Mouse (Mus musculus): ENCODE results near the gene Mrtfa.

Mrtfa gene

GRCm38 (mm10) chr15:81031611-81032010 lies 158.9 kb downstream of the Mrtfa start:
- DNase-seq (ENCODE audit: low spot score in 2 of 2): no peak

DNA sequence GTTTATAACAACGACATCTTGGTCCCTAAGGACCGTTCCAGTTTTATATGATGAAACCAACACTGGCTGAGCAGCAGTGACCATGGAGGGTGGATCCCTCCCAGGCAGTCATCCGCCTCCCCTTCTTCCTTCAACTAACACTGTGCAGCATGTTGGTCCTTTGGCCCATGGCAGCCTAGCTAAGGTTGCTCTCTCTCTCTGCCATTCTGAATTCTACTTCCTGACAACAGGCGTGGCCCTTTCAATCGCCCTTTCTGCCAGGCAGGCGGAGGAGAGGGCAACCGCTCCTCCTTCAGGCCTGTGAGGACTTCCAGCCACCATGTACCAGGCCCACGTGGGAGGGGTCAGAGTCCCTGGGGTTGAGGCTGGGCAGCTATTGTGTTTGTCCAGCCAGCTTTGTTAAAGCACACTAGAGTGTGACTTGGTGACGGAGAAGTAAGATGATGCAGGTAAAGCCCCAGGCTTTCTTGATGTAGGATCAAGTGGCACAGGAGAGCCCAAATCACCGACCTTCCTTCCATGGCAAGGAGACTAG lies 159.6 kb downstream of the Mrtfa start:
- no peak for DNase-seq (ENCODE audit: low spot score in 2 of 2)

DNA sequence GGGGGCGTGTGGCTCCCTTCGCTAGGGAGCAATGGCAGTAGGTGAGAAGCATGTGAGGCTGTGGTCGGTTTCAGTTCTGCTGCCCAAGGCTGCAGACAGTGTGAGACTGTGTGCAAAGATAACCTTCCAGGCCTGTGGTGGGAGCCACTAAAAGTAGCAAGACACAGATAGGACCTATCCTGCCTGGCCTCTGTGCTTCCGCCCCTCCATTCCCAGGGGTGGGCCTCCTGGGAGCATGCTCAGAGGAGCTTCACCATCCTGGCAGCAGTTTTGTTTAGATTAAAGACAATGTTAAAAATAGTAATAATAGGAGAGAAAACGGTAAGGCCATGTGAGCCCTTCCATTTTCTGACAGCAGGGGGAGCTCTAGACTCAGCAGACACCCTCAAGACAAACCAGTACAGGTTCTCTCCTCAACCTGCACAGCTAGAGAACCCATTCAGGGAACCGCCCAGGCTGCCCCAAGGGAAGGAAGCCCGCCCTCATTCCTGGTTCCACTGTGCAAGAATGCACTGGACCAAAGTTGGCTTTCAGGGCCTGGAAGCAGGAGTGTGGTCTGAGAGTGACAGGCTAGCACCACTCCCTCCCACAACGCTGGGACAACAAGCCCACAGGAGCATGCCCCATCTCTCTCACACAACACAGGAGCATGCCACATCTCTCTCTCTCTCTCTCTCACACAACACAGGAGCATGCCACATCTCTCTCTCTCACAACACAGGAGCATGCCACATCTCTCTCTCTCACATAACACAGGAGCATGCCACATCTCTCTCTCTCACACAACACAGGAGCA lies 163.0 kb downstream of the Mrtfa start:
- DNase-seq (ENCODE audit: low spot score in 2 of 2): peak; percentile 64 to 76

- DNase-seq (ENCODE audit: low spot score in 2 of 2): no peak
Observed at GRCm38 (mm10) chr15:81026901-81027300, 163.7 kb downstream of the Mrtfa start.

DNA sequence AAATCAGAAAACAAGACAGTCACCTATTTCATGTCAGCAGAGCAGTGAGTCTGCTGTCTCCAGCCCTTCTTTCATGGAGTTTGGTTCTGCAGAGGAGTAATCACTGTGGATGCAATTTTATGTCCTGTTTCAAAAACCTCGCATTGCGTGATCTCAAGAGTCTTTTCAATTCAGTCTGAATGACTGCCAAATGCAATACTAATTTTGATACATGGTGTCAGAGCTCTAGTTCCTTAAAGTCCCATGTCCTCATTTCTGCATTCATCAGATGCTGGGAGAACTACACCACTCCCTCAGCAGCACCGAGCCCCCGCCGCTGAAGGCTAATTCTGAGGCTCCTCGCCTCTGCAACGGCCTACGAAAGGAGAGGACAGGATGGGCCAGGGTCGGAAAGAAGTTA lies 166.7 kb downstream of the Mrtfa start:
- DNase-seq (ENCODE audit: low spot score in 2 of 2): no peak

- DNase-seq (ENCODE audit: low spot score in 2 of 2): no peak
Observed at GRCm38 (mm10) chr15:81022437-81022836, 168.1 kb downstream of the Mrtfa start.

DNA sequence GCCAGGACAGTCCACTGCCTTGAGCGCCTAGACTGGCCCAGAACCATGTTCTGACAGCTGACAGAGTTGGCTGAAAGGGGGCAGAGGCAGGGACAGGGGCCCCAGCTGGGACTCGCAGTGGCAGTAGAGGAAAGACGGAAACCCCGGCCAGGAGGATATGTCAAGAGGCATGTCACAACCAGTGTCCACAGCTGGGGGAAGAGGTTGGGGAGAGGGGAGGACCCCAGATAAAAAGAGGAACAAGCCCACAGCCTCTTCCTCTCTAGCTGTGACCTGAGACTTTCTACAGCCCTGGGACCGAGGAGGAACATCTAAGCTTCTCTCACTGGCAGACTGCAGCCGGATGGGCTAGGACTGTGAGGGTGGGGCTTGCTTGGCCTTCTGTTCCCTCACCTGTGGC lies 169.2 kb downstream of the Mrtfa start:
- peak; percentile 80 to 82 for DNase-seq (ENCODE audit: low spot score in 2 of 2)

DNA sequence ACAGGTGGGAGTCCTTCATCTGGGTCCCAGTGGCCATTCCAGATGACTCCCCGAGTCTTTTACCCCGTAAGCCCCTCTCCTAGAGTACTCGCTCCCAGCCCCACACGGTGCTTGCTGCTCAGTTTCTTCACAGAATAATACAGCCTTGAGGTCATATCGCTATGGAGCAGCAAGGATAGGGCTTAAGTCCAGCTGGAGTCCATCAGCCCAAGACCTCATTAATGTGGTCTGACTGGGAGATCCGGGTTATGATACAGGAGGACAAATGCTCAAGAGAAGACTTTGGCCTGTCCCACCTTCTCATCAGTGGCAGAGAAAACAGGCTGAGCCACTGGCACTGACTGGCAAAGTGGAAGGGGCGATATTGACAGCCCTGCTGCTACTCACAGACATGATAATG lies 173.2 kb downstream of the Mrtfa start:
- DNase-seq (ENCODE audit: low spot score in 2 of 2): no peak

GRCm38 (mm10) chr15:81016488-81016887 lies 174.1 kb downstream of the Mrtfa start:
- DNase-seq (ENCODE audit: low spot score in 2 of 2): no peak

GRCm38 (mm10) chr15:81015068-81015744 lies 175.4 kb downstream of the Mrtfa start:
- DNase-seq (ENCODE audit: low spot score in 2 of 2): no peak

DNA sequence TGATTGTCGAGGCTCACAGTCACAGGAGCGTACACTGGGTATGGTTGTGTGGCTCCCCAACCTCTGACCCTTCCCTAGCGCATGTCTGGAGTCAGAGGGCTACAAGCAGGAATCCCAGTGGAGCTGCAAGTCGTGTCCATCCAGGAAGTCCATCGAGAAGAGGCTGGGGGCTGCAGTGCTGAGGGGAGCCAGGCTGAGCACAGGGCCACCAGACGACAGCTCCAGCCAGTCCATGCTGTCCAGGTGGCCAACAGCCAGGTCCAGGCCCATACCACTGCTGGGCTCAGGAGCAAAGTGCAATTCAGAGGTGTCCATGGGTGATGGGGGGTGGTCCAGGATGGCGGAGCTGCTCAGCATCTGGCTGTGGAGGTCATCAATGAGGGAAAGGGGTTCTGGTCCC lies 177.4 kb downstream of the Mrtfa start:
- DNase-seq (ENCODE audit: low spot score in 2 of 2): no peak

DNA sequence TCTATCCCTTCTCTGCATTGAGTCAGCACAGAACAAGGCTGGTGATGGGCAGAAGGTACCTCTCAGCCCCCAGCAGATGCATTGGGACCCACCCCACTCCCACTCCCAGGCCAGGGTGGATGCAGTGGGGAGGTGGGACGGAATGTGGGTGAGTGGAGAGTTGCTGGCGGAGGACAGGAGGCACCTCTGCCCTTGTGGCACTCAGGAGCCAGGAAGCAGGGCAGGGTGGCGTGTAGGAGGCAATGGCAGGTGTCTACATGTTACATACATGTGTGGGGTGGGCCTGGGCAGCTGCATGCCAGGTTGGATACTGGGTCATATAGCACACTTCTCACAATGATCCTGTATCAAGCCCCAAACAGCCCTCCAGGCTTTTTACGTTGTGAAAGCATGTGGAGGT lies 178.2 kb downstream of the Mrtfa start:
- DNase-seq (ENCODE audit: low spot score in 2 of 2): no peak

DNA sequence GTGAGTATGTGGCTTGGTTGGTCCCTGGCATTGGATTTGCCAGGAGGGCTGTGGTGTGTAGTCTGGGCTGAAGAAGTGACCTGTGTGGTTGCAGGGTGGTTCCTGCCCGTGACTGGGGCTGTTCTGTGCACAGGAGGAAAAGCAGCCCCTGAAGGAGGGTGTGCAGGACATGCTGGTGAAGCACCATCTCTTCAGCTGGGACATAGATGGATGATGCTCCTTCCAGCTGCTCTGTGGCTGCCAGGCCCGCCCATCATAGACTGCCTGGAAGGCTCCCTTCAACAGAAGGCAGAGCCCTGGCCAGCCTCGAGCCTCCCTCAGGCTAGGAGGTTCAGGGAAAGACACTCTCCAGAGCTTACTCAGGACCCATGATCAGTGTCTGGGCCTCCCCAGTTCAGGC lies 179.0 kb downstream of the Mrtfa start:
- DNase-seq (ENCODE audit: low spot score in 2 of 2): no peak

DNA sequence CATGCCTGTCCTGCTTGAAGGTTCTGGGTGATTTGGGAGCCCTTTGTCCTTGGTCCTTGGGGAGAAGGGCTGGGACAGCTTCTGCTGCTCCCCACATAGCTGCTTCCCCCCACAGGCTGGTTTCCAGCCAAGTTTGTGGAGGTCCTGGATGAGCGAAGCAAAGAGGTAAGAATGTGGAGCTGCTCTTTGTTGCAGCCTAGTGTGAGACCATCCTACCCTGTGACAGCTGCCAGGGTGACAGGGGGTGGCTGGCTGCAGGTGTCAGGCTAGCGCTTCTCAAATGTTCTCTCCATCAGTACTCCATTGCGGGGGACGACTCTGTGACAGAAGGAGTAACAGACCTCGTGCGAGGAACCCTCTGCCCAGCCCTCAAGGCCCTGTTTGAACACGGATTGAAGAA lies 180.4 kb downstream of the Mrtfa start:
- DNase-seq (ENCODE audit: low spot score in 2 of 2): no peak

DNA sequence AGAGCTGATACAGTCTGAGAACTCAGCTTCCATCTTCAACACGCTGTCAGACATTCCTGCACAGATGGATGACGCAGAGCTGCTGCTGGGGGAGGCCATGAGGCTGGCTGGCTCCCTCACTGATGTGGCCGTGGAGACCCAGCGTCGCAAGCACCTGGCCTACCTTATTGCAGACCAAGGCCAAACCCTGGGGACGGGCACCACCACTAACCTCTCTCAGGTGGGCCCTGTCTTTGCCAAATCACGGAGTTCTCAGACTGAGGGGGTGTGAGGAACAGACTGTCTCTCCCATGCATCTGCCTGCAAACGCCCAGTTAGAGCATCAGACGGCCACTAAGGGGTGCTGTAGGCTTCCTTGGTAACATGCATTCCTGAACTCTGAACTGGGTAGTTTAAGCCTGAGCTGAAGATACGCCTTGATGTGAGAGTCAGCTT lies 181.9 kb downstream of the Mrtfa start:
- DNase-seq (ENCODE audit: low spot score in 2 of 2): no peak

GRCm38 (mm10) chr15:81007905-81008304 lies 182.7 kb downstream of the Mrtfa start:
- no peak for DNase-seq (ENCODE audit: low spot score in 2 of 2)

GRCm38 (mm10) chr15:81007339-81007738 lies 183.2 kb downstream of the Mrtfa start:
- no peak for DNase-seq (ENCODE audit: low spot score in 2 of 2)

DNA sequence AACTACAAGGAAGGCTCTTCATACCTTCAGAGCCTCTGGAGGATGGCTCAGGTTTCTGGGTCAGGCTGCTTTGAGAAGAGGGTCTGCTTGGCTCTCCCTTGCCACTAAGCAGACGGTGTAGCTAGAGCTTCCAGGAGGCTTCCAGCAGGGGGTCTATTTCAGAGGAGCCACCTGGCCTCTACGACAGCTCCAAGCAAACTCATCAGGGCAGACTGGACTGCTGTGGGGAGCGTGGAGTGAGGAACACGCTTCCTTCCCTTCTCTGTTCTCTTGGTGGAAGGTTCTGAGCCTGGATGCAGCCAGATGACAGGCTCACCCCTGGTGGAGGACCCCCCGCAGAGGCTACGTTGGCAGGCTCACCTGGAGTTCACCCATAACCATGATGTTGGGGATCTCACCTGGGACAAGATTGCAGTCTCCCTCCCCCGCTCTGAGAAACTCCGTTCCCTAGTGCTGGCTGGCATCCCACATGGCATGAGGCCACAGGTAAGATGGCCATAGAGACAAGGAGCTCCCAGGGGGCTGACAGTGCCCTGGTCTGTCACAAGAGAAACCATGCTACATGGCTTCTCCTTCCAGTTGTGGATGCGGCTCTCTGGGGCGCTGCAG lies 184.3 kb downstream of the Mrtfa start:
- no peak for DNase-seq (ENCODE audit: low spot score in 2 of 2)

DNA sequence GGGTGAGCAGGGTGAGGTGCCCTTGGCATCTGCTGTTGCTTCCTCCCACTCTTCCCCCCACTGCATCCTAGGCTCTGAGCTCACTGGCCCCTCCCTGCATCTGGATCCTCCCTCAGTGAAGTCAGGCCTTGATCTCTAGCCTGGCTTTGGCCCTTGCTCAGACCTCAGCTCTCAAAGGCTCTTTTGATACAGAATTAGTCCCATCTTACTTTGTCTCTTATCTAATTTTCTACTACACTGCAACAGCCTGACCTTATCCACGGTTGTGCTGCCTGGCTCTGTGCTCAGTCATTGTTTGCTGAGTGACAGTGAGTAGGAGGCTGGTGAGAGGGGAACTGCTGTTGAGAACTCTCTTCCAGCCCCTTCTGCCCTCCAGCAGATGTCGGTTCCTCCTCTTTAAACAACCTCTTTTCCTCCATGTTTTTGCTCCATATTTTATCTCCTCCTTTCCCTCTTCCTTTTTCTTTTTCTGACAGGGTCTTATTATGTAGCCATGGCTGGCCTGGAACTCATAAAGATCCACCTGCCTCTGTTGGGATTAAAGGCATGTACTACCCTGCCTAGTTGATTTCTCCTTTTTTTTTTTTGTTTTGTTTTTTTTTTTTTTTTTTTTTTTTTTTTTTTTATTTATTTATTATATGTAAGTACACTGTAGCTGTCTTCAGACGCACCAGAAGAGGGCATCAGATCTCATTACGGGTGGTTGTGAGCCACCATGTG lies 190.0 kb downstream of the Mrtfa start:
- DNase-seq (ENCODE audit: low spot score in 2 of 2): no peak

- DNase-seq (ENCODE audit: low spot score in 2 of 2): no peak
Observed at GRCm38 (mm10) chr15:80997077-80997476, 193.5 kb downstream of the Mrtfa start.

DNA sequence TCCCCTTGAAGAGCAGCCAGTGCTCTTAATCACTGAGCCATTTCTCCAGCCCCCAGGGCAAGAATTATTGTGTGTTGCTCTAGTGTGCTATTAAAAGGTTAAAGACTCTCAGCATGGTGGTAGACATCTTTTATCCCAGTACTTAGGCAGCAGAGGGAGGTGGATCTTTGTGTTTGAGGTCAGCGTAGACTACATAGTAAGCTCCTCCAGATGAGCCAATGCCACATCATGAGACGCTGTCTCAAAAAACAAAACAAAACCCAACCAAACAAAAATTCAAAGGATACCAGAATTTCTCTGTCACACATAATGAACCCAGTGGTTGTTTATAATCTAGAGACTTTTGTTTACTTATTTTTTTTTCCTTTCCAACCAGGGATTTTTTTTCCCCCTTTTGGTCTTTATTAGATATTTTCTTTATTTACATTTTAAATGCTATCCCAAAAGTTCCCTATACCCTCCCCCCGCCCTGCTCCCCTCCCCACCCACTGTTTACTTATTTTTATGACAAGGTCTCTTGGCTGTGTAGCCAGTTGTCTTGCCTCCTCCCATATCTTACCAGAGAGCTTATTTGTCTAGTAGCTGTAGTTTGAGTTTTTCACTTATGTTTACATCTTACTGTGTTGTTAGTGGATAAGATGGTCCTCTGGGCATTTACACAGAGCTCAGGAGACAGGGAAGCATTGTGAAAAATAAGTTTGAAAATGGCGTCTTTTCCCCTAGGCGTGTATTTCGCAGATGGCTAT lies 194.3 kb downstream of the Mrtfa start:
- no peak for DNase-seq (ENCODE audit: low spot score in 2 of 2)
